Mouse (Mus musculus) urinary bladder, adult 18-20 months (tissue): ENCODE measurements around the gene Ptrhd1.

Experiments used
- DNase-seq, 2 experiments: peaks; one replicate each; pipeline ENCODE4 v3.0.0; 2022; ENCODE audit warnings: low spot score in 2 of 2, mixed read lengths in 2 of 2

Ptrhd1 gene

GRCm38 (mm10) chr12:4245742-4246141, 11.9 kb downstream of the Ptrhd1 start:
- DNase-seq: no peak

GRCm38 (mm10) chr12:4249786-4250185, 16.0 kb downstream of the Ptrhd1 start:
- DNase-seq: no peak

DNA sequence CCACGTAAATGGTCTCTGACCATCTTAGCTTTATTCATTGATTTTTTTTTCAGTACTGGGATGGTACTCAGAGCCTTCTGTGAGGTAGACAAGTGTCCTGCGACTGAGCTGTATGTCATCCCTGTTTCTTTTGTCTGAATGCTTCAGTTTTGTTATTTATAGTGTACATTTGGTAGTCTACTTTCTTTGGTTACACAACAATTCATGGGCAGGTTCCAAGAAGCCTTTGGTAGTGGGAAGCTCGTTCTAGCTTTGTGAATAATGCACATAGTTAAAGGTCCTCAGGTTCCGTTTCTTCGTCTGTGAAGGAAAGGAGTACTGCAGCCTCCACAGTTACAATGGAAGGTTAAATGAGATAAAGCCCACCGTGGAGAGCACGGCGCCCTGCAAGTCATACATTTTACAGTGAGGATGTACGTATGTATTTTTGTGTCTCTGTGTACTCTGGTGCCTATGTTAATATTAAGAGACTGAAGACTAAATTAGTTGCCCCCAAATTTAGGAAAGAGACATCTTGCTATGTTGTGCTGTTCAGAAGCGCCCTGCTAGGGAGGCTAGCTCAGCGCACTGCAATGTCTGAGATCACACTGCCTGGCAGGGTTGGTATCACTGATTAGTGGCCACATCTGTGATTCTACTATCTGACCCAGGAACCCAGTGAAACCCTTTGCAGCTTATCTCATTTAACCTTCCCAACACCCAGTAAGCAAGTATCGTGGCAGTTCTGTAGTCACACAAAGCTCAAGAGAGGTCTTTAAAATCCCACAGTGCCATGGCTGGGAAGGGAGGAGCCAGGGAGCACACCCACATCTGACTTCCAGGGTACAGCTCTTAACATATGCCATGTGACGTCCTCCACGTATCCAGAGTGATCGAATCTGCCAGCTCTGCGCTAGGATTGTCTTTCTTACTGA, 19.2 kb downstream of the Ptrhd1 start:
- DNase-seq: no peak

GRCm38 (mm10) chr12:4267765-4268164, 33.9 kb downstream of the Ptrhd1 start:
- DNase-seq: no peak

DNA sequence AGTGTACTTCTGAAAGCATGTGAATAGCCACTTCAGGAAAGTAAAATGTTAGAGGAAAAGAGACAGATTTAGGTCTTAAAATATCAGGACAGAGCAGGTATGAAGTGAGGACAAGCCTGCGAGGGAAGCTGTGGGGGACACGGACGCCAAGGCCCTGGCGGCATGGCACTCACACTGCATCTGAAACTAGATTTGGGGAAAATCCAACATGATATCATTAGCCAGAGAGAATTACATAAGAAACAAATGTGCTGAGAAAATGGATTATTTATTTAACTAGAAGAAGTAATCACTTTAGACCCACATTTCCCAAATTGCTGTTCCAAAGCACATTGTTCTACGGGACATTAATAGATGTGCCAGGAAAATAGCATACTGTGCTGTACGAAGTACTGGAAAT, 37.3 kb downstream of the Ptrhd1 start:
- DNase-seq: no peak

GRCm38 (mm10) chr12:4278978-4279755, 45.3 kb downstream of the Ptrhd1 start:
- no peak for DNase-seq

GRCm38 (mm10) chr12:4279878-4280277, 46.1 kb downstream of the Ptrhd1 start:
- no peak for DNase-seq

- no peak for DNase-seq
Measured at GRCm38 (mm10) chr12:4285186-4285585, 51.4 kb downstream of the Ptrhd1 start.
